Mouse (Mus musculus): ENCODE data around the gene Serpina10.

DNA sequence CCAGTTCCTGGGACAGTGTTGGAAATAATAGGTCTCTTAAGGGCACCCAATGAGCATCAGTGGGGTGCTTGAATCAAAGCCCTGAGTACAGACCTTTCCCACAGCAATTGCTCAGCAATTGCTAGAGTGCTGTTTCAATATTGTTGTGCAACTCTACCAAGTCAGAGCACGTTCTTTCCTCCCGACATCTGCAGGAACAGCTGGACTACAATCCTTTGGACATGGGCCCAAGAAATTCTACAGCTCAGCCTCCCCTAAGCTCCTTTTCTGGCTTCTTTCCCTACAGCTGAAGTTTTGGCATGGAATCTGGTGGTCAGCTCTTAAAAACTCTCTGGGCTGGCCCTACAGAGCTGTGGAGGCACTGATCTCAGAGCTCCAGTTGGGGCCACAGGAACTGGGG, 41.9 kb upstream of the Serpina10 start:
- TF ChIP-seq POLR2A (IDR thresholded peaks at IDR 0.05; ENCODE audit: control insufficient read depth in 1 of 2, insufficient read depth in 1 of 2, low read depth in 1 of 2, low read length in 2 of 2, poor library complexity in 1 of 2) (no peak), SIN3A (IDR thresholded peaks at IDR 0.05; ENCODE audit: low read length) (no peak), MXI1 (IDR thresholded peaks at IDR 0.05; ENCODE audit: low read depth, low read length) (no peak), GATA1 (IDR thresholded peaks at IDR 0.05; ENCODE audit: low read depth, low read length) (no peak), CHD1 (IDR thresholded peaks at IDR 0.05; ENCODE audit: low read depth, low read length) (no peak), CHD2 (IDR thresholded peaks at IDR 0.05; ENCODE audit: low read length) (no peak), MAZ (IDR thresholded peaks at IDR 0.05; ENCODE audit: low read depth, low read length) (no peak), TCF12 (IDR thresholded peaks at IDR 0.05; ENCODE audit: low read depth, low read length) (no peak), CTCF (IDR thresholded peaks at IDR 0.05 in 2 of 3, conservative IDR thresholded peaks at IDR 0.05 in 1 of 3; ENCODE audit: control insufficient read depth in 1 of 3, insufficient read depth in 1 of 3, low read depth in 2 of 3, low read length in 3 of 3, poor library complexity in 1 of 3, severe bottlenecking in 1 of 3) (no peak), EP300 (IDR thresholded peaks at IDR 0.05; ENCODE audit: low read depth in 1 of 2, low read length in 2 of 2) (no peak), MAX (IDR thresholded peaks at IDR 0.05; ENCODE audit: low read length) (no peak), ZNF384 (IDR thresholded peaks at IDR 0.05; ENCODE audit: low read depth, low read length) (no peak), MAFK (IDR thresholded peaks at IDR 0.05; ENCODE audit: borderline replicate concordance, low read depth, low read length) (no peak)

All from MEL (cell line).